Mouse (Mus musculus) 3T3-L1 (cell line): ENCODE results near the gene Stim2.

Experiments
- DNase-seq: peaks from one replicate; pipeline ENCODE4 v3.0.0-alpha.2; 2015; ENCODE audit warnings: low read depth, low spot score

Gene Stim2

GRCm38 (mm10) chr5:53994576-53994975 lies 3.7 kb upstream of the Stim2 start:
- DNase-seq: no peak

GRCm38 (mm10) chr5:53995316-53995715 lies 3.0 kb upstream of the Stim2 start:
- no peak for DNase-seq

- DNase-seq: no peak
Observed at GRCm38 (mm10) chr5:53996822-53997221, 1.5 kb upstream of the Stim2 start.

- peak; percentile 76 for DNase-seq
Observed at GRCm38 (mm10) chr5:53998743-53999460, 603 bp downstream of the Stim2 start.

- DNase-seq: no peak
Observed at GRCm38 (mm10) chr5:53999461-53999770, 1.1 kb downstream of the Stim2 start.

DNA sequence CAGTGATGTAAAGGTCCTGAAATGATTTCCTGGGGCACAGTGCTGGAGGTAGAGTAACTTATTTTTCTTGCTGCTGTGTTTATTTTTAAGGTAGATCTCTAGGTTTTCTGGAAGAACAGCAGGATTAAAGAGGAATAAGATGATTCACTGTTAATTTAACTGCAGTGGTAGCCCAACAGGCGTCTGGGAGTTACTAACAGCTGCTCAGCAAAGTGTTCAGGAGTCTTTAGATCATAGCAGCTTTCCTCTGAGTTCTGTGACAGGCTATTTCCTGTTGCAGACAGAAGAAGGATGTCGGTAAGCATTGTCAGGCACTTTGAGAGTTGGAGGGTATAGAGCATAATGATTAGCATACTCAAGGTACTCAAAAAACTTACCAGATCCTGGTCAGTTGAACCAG lies 1.5 kb downstream of the Stim2 start:
- peak; percentile 59 for DNase-seq

DNA sequence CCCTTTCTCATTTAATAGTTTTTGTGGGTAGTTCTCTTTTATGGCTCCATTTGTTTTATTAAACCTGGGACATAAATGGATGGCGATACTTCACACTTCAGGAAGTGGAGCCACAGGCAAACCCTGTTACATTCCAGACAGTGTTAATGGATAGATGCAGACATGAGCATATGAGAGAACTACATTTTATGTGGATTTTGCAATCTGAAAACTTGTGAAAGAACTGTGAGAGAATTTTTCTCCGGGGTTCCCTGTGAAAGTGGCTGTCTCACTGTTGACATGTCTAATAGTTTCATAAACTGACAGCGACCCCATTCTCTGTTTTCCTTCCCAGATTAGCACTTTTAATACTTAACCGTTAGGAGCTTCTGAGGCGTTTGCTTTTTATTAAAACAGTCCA lies 2.7 kb downstream of the Stim2 start:
- peak; percentile 24 for DNase-seq

- DNase-seq: no peak
Observed at GRCm38 (mm10) chr5:54005111-54005864, 7.0 kb downstream of the Stim2 start.

DNA sequence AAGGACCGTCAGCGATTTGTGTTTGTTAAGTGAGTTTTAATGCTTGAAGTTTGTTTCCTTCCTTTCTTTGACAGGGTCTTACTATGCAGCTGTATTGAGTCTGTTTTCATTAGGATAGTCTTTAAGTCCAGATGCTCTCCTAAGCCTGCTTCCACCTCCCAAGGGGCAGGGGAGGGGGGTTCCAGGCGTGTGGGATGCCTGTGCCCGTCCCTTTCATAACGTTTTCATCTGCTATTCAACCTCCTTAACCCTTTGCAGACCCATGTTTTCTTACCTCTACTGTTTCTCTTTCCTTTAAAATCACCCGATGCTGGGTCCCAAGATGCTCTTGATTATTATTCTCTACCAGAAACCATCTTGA lies 7.5 kb downstream of the Stim2 start:
- DNase-seq: no peak

GRCm38 (mm10) chr5:54006845-54007244 lies 8.5 kb downstream of the Stim2 start:
- DNase-seq: no peak

DNA sequence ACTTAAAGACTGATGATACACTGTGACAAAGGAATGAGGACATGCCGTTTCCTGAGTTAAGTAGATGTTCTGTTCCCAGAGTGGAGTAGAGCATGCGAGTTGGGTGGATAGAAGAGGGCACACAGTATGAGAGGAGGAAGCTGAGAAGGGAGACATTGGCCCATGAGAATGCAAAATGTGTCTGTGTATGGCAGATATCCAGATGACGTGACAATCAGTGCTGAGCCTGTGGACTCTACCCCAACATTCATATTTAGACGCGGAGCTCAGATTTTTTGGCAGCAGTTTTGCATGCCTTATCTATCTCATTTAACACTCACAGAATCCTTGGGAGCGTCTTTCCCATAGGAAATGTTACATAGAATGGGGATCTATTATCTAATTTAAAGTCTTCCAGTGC lies 9.3 kb downstream of the Stim2 start:
- no peak for DNase-seq

DNA sequence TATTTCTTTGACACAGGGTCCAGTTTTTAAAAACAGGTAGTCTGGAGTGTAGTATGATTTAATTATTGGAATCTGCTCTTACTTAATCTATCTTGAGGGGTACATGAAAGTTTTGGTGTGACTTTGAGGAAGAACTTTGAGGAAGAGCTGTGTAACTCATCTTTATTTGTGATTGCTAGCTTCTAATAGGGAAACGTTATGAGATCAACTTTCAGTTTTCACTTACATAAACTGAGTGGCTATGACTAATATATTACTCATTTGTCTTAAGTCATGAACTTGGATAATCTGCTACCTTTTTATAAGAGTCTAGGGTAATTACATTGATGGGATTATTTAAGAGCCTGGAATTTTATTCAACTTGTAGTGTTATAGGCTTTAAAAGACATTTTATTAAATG lies 15.0 kb downstream of the Stim2 start:
- DNase-seq: peak; percentile 58

DNA sequence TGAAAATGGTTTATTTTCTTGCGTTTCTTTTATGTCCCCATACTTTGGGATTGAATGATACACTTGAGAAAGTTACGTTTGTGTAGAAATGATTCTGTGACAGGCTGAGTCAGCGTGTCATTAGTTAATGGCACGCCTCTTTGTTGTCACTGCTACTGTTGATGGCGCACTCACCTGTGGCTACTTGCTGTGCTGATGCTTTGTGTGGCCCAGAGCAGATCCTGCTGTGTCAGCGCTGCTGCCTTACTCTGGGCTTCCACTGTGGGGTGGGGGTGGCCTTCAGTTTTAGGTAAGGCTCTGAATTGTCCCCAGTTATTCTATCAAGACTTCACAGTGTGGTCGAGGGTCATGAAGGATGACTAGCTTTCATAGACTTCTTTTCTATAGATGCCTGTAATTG lies 18.8 kb downstream of the Stim2 start:
- no peak for DNase-seq

GRCm38 (mm10) chr5:54018856-54019255 lies 20.6 kb downstream of the Stim2 start:
- DNase-seq: no peak

- DNase-seq: no peak
Observed at GRCm38 (mm10) chr5:54019546-54019945, 21.2 kb downstream of the Stim2 start.

GRCm38 (mm10) chr5:54024610-54025009 lies 26.3 kb downstream of the Stim2 start:
- peak; percentile 36 for DNase-seq

GRCm38 (mm10) chr5:54025630-54026029 lies 27.3 kb downstream of the Stim2 start:
- no peak for DNase-seq

- peak; percentile 44 for DNase-seq
Observed at GRCm38 (mm10) chr5:54033217-54033616, 34.9 kb downstream of the Stim2 start.

GRCm38 (mm10) chr5:54034680-54035079 lies 36.4 kb downstream of the Stim2 start:
- DNase-seq: no peak

- DNase-seq: no peak
Observed at GRCm38 (mm10) chr5:54038615-54039014, 40.3 kb downstream of the Stim2 start.

DNA sequence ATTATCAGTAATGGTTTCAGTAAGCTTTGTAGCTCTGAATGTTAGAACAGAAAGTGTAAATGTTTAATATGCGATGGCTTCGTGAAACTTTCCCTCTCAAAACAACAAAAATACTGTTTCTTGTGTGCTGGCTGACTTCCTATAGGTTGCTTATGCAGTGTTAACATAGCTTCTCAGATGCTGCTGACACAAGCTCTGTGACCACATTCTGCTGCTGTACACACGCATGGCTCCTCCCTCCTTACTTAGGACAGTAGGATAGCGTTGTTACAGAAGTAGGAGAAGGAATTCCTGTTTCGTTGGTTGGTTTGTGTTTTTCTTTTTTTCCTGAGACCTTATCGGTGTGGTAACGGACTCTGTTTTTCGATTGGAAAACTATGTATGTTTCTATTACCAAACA lies 42.2 kb downstream of the Stim2 start:
- no peak for DNase-seq

DNA sequence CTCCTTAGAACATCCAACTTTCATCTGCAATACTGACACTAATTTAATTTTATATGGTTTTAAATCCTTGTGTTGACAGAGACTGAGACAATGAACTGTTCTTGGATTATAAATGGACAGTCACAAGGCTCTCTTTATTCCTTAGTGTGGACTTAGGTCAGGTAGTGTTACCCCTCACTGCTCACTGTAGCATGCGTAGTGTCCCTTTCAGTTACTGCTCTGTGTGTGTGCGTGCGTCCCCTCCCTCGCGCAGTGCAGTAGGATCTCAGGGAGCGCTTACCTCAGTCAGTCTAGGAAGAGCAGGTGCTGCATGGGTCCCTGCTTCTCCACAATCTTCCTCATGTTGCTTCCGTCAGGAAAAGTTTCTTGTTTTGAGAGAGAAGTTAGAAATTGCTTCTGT lies 43.7 kb downstream of the Stim2 start:
- no peak for DNase-seq

DNA sequence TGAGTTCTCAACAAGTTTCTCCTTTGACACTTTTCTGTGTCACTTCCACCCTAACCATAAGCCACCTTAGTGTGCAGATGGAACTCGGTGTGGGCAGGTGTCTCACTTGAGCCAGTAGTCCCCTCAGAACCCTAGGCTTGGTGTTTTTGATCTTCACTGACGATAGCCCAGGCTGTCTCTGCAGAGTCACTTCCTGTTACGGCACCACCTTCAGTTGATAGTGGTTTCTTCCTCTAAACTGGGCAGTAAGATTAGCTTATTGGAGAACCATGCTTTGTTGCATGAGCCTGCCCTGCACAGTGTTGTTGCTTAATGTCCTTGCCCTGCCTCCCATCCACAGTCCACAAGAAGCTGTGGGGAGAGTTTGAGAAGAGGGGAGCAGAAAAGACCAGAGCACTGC lies 47.2 kb downstream of the Stim2 start:
- no peak for DNase-seq

GRCm38 (mm10) chr5:54046432-54046831 lies 48.1 kb downstream of the Stim2 start:
- DNase-seq: no peak
